Mouse (Mus musculus) embryonic facial prominence, embryonic 14.5 days (tissue): ENCODE measurements around the gene Mtx1. TPM values are rescaled to one million over a fixed set of nuclear protein-coding genes. Genes with fewer than 3 reads are reported as not detected.
A peak's percentile ranks its signal among the peaks of the same experiment; 100 is the strongest.

Experiments
- ATAC-seq: fragments of 200-750 bp; cut with Nextera tagmentation; 2 replicates; pipeline ENCODE4 v1.8.0; 2017; ENCODE audit warnings: low read depth, moderate number of reproducible peaks, moderate TSS enrichment
- DNase-seq: peaks from one replicate; pipeline ENCODE4 v3.0.0-alpha.2; 2015; ENCODE audit warnings: low spot score
- H3K27ac ChIP-seq: fragments of 300-500 bp; sonication (generic); replicated peaks from 2 replicates; pipeline ENCODE4 v1.5.1; 2014; ENCODE audit warnings: low read depth, mild to moderate bottlenecking, low read length, moderate library complexity
- H3K27me3 ChIP-seq: fragments of 300-500 bp; sonication (generic); replicated peaks from 2 replicates; pipeline ENCODE4 v1.6.1; 2014; ENCODE audit warnings: low read length; ENCODE audit not compliant: control insufficient read depth, insufficient read depth
- H3K36me3 ChIP-seq: fragments of 300-500 bp; sonication (generic); 2 replicates; pipeline ENCODE4 v1.6.1; 2014; ENCODE audit warnings: low read length, mixed read lengths; ENCODE audit not compliant: control insufficient read depth, insufficient read depth
- H3K4me1 ChIP-seq: fragments of 300-500 bp; sonication (generic); 2 replicates; pipeline ENCODE4 v1.6.1; 2014; ENCODE audit warnings: antibody characterized with exemption, low read length; ENCODE audit not compliant: control insufficient read depth, insufficient read depth
- H3K4me2 ChIP-seq: fragments of 300-500 bp; sonication (generic); 2 replicates; pipeline ENCODE4 v1.6.1; 2014; ENCODE audit warnings: low read depth, mild to moderate bottlenecking, low read length, moderate library complexity, mixed read lengths
- H3K4me3 ChIP-seq: fragments of 300-500 bp; sonication (generic); 2 replicates; pipeline ENCODE4 v1.5.1; 2014; ENCODE audit warnings: low read depth, mild to moderate bottlenecking, low read length
- H3K9ac ChIP-seq: fragments of 300-500 bp; sonication (generic); 2 replicates; pipeline ENCODE4 v1.6.1; 2014; ENCODE audit warnings: low read depth, mild to moderate bottlenecking, low read length, moderate library complexity, mixed read lengths
- H3K9me3 ChIP-seq: fragments of 300-500 bp; sonication (generic); 2 replicates; pipeline ENCODE4 v1.6.1; 2016; ENCODE audit warnings: low read length; ENCODE audit not compliant: control insufficient read depth
- WGBS: fragments of 180-500 bp; shearing (Covaris S2); extraction: QIAGEN DNeasy Blood & Tissue Kit; methylation state at CpG from one replicate; pipeline ENCODE4 v1.1.7; 2014; 5-methylcytosine and 5-hydroxymethylcytosine counted together
- polyA plus RNA-seq: library from polyadenylated mRNA; unstranded; fragments of >200 nt; fragmentation: Nextera tagmentation; extraction: Ambion mirVana; gene quantifications from 2 replicates; pipeline ENCODE4 v1.2.1, GENCODE M21; 2014

Mtx1 gene
- polyA plus RNA-seq, result 151 and 163 TPM in 2 replicates

- peaks cover 11% of the 10 kb centered on the region for H3K36me3 ChIP-seq
- H3K27me3 ChIP-seq, result no peaks in the 10 kb centered on the region
- peak within 1 kb of the TSS; percentile 86 for H3K27ac ChIP-seq
- 9% methylated on average over 9 of the region's 21 CpGs for WGBS
- H3K9ac ChIP-seq, result peak within 1 kb of the TSS; percentile 53
- DNase-seq, result no peak
- 0 out of 2 replicates have a peak, but pooled peaks have one; percentile 1 for ATAC-seq
- no peaks in the 10 kb centered on the region for H3K9me3 ChIP-seq
- H3K4me1 ChIP-seq, result peaks cover 18% of the 10 kb centered on the region
- peak within 1 kb of the TSS; percentile 38 for H3K4me3 ChIP-seq
- peak within 1 kb of the TSS; percentile 67 for H3K4me2 ChIP-seq
These were observed at the start of gene Mtx1 for GRCm38 (mm10) chr3:89226900-89227299. TSS of gene Mtx1 (minus strand) at chr3:89227088.

- H3K36me3 ChIP-seq, result peaks cover 27% of the 10 kb centered on the region
- H3K9me3 ChIP-seq, result no peaks in the 10 kb centered on the region
- H3K4me1 ChIP-seq, result peaks cover 20% of the 10 kb centered on the region
- H3K4me3 ChIP-seq, result no peak overlapping the region
- no peak for ATAC-seq
- DNase-seq, result no peak
- no peak overlapping the region for H3K4me2 ChIP-seq
- no peak overlapping the region for H3K27ac ChIP-seq
- H3K27me3 ChIP-seq, result no peaks in the 10 kb centered on the region
- WGBS, result 91% methylated on average over 13 of the region's 13 CpGs
- H3K9ac ChIP-seq, result no peak overlapping the region
These were observed 49.2 kb upstream of the Mtx1 start for GRCm38 (mm10) chr3:89276061-89276460.

- WGBS, result 65% methylated on average over 6 of the region's 6 CpGs
- DNase-seq (no peak), ATAC-seq (no peak)
- H3K4me2 ChIP-seq, result no peak overlapping the region
- peaks cover 27% of the 10 kb centered on the region for H3K36me3 ChIP-seq
- no peaks in the 10 kb centered on the region for H3K9me3 ChIP-seq
- H3K4me1 ChIP-seq, result peaks cover 27% of the 10 kb centered on the region
- no peak overlapping the region for H3K9ac ChIP-seq
- no peak overlapping the region for H3K27ac ChIP-seq
- no peaks in the 10 kb centered on the region for H3K27me3 ChIP-seq
- H3K4me3 ChIP-seq, result no peak overlapping the region
These were observed 44.9 kb upstream of the Mtx1 start for GRCm38 (mm10) chr3:89271760-89272159.

- no peaks in the 10 kb centered on the region for H3K27me3 ChIP-seq
- peak overlapping the region; percentile 80 for H3K27ac ChIP-seq
- ATAC-seq, result no peak
- no peaks in the 10 kb centered on the region for H3K9me3 ChIP-seq
- WGBS, result 61% methylated on average over 6 of the region's 6 CpGs
- peak overlapping the region; percentile 81 for H3K4me2 ChIP-seq
- DNase-seq, result no peak
- peak overlapping the region; percentile 54 for H3K4me3 ChIP-seq
- H3K4me1 ChIP-seq, result peaks cover 27% of the 10 kb centered on the region
- H3K36me3 ChIP-seq, result peaks cover 24% of the 10 kb centered on the region
- H3K9ac ChIP-seq, result peak overlapping the region; percentile 69
These were observed 44.0 kb upstream of the Mtx1 start for GRCm38 (mm10) chr3:89270891-89271290.

GRCm38 (mm10) chr3:89270051-89270755 lies 43.3 kb upstream of the Mtx1 start, which contains the start of gene Slc50a1:
TSS of gene Slc50a1 (minus strand) at chr3:89270570.
- Histone ChIP-seq H3K4me2 (peak within 1 kb of the TSS; percentile 81), H3K27ac (peak within 1 kb of the TSS; percentile 80), H3K4me1 (peaks cover 27% of the 10 kb centered on the region), H3K9me3 (no peaks in the 10 kb centered on the region), H3K36me3 (peaks cover 19% of the 10 kb centered on the region), H3K9ac (peak within 1 kb of the TSS; percentile 69), H3K4me3 (peak within 1 kb of the TSS; percentile 54), H3K27me3 (no peaks in the 10 kb centered on the region)
- ATAC-seq, result peak; percentile 66
- WGBS, result 3% methylated on average over 26 of the region's 39 CpGs
- DNase-seq, result peak; percentile 79

DNA sequence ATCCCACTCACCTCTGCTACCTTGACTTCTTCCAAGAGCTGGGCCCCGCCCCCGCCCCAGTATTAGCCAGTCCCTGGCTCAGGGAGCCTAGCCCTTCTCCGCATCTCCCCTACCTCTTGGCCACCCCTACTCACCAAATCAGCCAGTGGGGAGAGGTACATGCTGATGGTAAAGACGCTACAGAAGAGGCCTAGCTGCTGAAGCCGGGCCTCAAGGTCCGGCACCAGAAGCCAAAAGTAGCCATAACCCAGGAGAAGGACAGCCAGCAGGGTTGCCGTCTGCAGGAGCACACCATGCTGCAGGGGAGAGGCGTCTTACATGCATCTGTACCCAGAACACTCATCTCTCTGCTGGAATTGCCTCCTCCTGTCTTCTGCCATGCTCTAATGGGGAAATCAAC lies 42.0 kb upstream of the Mtx1 start:
- Histone ChIP-seq H3K4me2 (peak overlapping the region; percentile 81), H3K27ac (0 out of 2 replicates have a peak overlapping the region, but pooled peaks have one; percentile 2), H3K4me3 (0 out of 2 replicates have a peak overlapping the region, but pooled peaks have one; percentile 4), H3K27me3 (no peaks in the 10 kb centered on the region), H3K36me3 (peaks cover 11% of the 10 kb centered on the region), H3K9me3 (no peaks in the 10 kb centered on the region), H3K9ac (no peak overlapping the region), H3K4me1 (peaks cover 27% of the 10 kb centered on the region)
- WGBS, result 40% methylated on average over 8 of the region's 8 CpGs
- no peak for ATAC-seq
- DNase-seq, result no peak

- ATAC-seq, result peak; percentile 89
- Histone ChIP-seq H3K9ac (peak overlapping the region; percentile 87), H3K4me3 (peak overlapping the region; percentile 84), H3K27me3 (no peaks in the 10 kb centered on the region), H3K4me2 (peak overlapping the region; percentile 91), H3K27ac (peak overlapping the region; percentile 76), H3K4me1 (peaks cover 27% of the 10 kb centered on the region), H3K36me3 (no peaks in the 10 kb centered on the region), H3K9me3 (no peaks in the 10 kb centered on the region)
- under 1% methylated on average over 19 of the region's 20 CpGs for WGBS
- peak; percentile 95 for DNase-seq
These were observed 39.6 kb upstream of the Mtx1 start for GRCm38 (mm10) chr3:89266439-89266893.

DNA sequence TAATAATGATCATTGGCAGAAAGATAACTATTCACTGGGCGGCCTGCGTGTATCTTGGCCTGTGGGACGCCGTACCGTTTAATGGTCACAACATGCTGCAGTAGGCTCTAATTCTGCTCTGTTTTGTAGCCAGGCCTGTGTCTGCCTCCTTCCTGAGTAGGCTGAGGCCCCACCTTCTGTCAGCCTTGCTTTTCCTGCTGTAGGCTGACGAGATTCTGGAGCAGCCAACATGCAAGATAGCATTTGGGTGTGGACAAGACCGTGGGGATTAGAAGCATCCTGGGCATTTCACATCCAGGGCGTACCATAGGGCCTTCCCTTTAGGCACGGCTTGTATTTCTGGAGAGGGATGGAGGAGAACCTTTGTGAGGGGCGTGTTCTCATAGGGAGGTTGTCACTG lies 35.5 kb upstream of the Mtx1 start:
- WGBS, result 62% methylated on average over 10 of the region's 10 CpGs
- Histone ChIP-seq H3K9me3 (no peaks in the 10 kb centered on the region), H3K4me2 (no peak overlapping the region), H3K4me1 (peaks cover 5% of the 10 kb centered on the region), H3K36me3 (no peaks in the 10 kb centered on the region), H3K9ac (no peak overlapping the region), H3K27me3 (no peaks in the 10 kb centered on the region), H3K4me3 (no peak overlapping the region), H3K27ac (no peak overlapping the region)
- DNase-seq (no peak), ATAC-seq (no peak)
